Comparison of ENCODE assay signal across 9 mouse cellular contexts in the genomic region with DNA sequence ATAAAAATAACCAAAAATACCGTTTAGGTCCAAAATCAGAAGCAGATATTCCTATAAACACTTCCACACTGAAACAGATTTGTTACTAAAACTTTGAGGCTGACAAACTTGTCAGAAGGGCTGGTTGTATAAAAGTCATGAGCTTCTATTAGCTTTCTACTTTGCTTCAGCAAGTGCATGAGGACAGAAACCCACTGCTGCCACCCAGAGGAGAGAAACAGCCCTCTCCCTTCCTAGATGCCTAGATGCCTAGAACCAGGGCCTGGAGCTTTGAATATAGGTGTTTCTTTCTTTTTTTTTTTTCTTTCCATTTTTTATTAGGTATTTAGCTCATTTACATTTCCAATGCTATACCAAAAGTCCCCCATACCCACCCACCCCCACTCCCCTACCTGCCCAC.
A peak's percentile ranks its signal among the peaks of the same experiment; 100 is the strongest.
DNase-seq lines count a peak whose midpoint lies in the region; ATAC-seq and TF ChIP-seq lines count a peak whose summit lies in the region.
"Had no signal": no experiment of that assay in that cellular context is flagged by ENCODE, and none has a peak within 500 bp of the region (broad histone marks: within the 10 kb centered on the region; RNA-seq: fewer than 3 reads in every experiment).

No protein-coding gene starts in this region.

- H3K27ac ChIP-seq in kidney, postnatal 0 days: no peak overlapping the region
- H3K27ac ChIP-seq in kidney, embryonic 15.5 days: no peak overlapping the region
- H3K27ac ChIP-seq: neural tube, embryonic 12.5 days had no signal

- no peak overlapping the region for H3K4me2 ChIP-seq in kidney, postnatal 0 days (ENCODE audit: low read length)
- no peak overlapping the region for H3K4me2 ChIP-seq in kidney, embryonic 15.5 days
- H3K4me2 ChIP-seq: neural tube, embryonic 12.5 days had no signal

- WGBS in kidney, postnatal 0 days: 64% methylated on average over 1 of the region's 1 CpGs
- WGBS in kidney, embryonic 15.5 days: 64% methylated on average over 1 of the region's 1 CpGs

- ATAC-seq in kidney, postnatal 0 days (replicated peaks; ENCODE audit: low FRiP score, low read depth): no peak
- no peak for ATAC-seq in kidney, embryonic 15.5 days (replicated peaks; ENCODE audit: low FRiP score)
- ATAC-seq in inflammation-experienced regulatory T-cells, adult 6 months: no peak

- no peaks in the 10 kb centered on the region for H3K27me3 ChIP-seq in kidney, postnatal 0 days (ENCODE audit: insufficient read depth, low read length)
- H3K27me3 ChIP-seq in kidney, embryonic 15.5 days: no peaks in the 10 kb centered on the region
- H3K27me3 ChIP-seq: neural tube, embryonic 12.5 days had no signal

- TF ChIP-seq CTCF in kidney, postnatal 0 days (IDR thresholded peaks at IDR 0.05; ENCODE audit: low read depth): peak; percentile 50; the same call in 1 of the 2 replicates

- H3K4me3 ChIP-seq in kidney, postnatal 0 days (replicated peaks; ENCODE audit: low read depth, low read length): no peak overlapping the region
- no peak overlapping the region for H3K4me3 ChIP-seq in kidney, embryonic 15.5 days (replicated peaks)
- H3K4me3 ChIP-seq: neural tube, embryonic 12.5 days had no signal

- no peaks in the 10 kb centered on the region for H3K36me3 ChIP-seq in kidney, postnatal 0 days (ENCODE audit: insufficient read depth, low read length)
- H3K36me3 ChIP-seq in kidney, embryonic 15.5 days: no peaks in the 10 kb centered on the region
- H3K36me3 ChIP-seq: neural tube, embryonic 12.5 days had no signal

- peak; percentile 14 for DNase-seq in kidney, postnatal 0 days (ENCODE audit: low spot score)
- DNase-seq in retina, embryonic 14.5 days (ENCODE audit: low spot score): peak; percentile 35
- DNase-seq in retina, postnatal 1 day: no peak
- peak; percentile 40 for DNase-seq in embryo, embryonic 11 days
- no peak for DNase-seq in thymus, postnatal 25 days
- DNase-seq: lung, postnatal 4 days had no signal

- no peaks in the 10 kb centered on the region for H3K9me3 ChIP-seq in kidney, postnatal 0 days (replicated peaks; ENCODE audit: low read length)
- no peaks in the 10 kb centered on the region for H3K9me3 ChIP-seq in kidney, embryonic 15.5 days (replicated peaks)
- H3K9me3 ChIP-seq: neural tube, embryonic 12.5 days had no signal

- no peak overlapping the region for H3K9ac ChIP-seq in kidney, postnatal 0 days (ENCODE audit: low read depth, low read length)
- H3K9ac ChIP-seq in kidney, embryonic 15.5 days: no peak overlapping the region
- H3K9ac ChIP-seq: neural tube, embryonic 12.5 days had no signal

- H3K4me1 ChIP-seq in kidney, postnatal 0 days (replicated peaks; ENCODE audit: insufficient read depth, low read length): no peaks in the 10 kb centered on the region
- no peaks in the 10 kb centered on the region for H3K4me1 ChIP-seq in kidney, embryonic 15.5 days
- H3K4me1 ChIP-seq: neural tube, embryonic 12.5 days had no signal

Comparison
In these comparisons a context has a peak if more than half of its experiments do, and no peak if none do; other contexts are left out.
1. DNase-seq: peak in kidney, postnatal 0 days (single experiment), retina, embryonic 14.5 days (single experiment) and embryo, embryonic 11 days (single experiment); none in retina, postnatal 1 day (single experiment) and thymus, postnatal 25 days (single experiment).